Mouse (Mus musculus) hindbrain, postnatal 0 days (tissue): Measurements from ENCODE around the gene Rabl6. TPM values are rescaled to one million over a fixed set of nuclear protein-coding genes. Genes with fewer than 3 reads are reported as not detected.
"Not testable (repeated sequence)": the region's sequence is repeated elsewhere in the genome, so short reads cannot be mapped to it uniquely, and the experiment has no call there.

ENCODE experiments used
- ATAC-seq: fragments of 200-750 bp; cut with Nextera tagmentation; 2 replicates; pipeline ENCODE4 v1.8.0; 2017; ENCODE audit warnings: mild to moderate bottlenecking, moderate TSS enrichment, moderate library complexity
- DNase-seq: peaks from one replicate; pipeline ENCODE4 v3.0.0-alpha.2; 2015; ENCODE audit warnings: low spot score
- H3K27ac ChIP-seq: fragments of 300-500 bp; sonication (generic); 2 replicates; pipeline ENCODE4 v1.5.1; 2014; ENCODE audit warnings: mild to moderate bottlenecking
- H3K27me3 ChIP-seq: fragments of 300-500 bp; sonication (generic); 2 replicates; pipeline ENCODE4 v1.6.1; 2014; ENCODE audit warnings: low read length, mixed read lengths; ENCODE audit not compliant: insufficient read depth
- H3K36me3 ChIP-seq: fragments of 300-500 bp; sonication (generic); 2 replicates; pipeline ENCODE4 v1.6.1; 2014; ENCODE audit warnings: low read length, mixed read lengths; ENCODE audit not compliant: insufficient read depth
- H3K4me1 ChIP-seq: fragments of 300-500 bp; sonication (generic); 2 replicates; pipeline ENCODE4 v1.6.1; 2014; ENCODE audit warnings: antibody characterized with exemption, low read length, mixed read lengths; ENCODE audit not compliant: insufficient read depth
- H3K4me2 ChIP-seq: fragments of 300-500 bp; sonication (generic); 2 replicates; pipeline ENCODE4 v1.6.1; 2014; ENCODE audit warnings: low read depth, mild to moderate bottlenecking, low read length, moderate library complexity, mixed read lengths
- H3K4me3 ChIP-seq: fragments of 300-500 bp; sonication (generic); 2 replicates; pipeline ENCODE4 v1.5.1; 2014; ENCODE audit warnings: low read length
- H3K9ac ChIP-seq: fragments of 300-500 bp; sonication (generic); replicated peaks from 2 replicates; pipeline ENCODE4 v1.6.1; 2014; ENCODE audit warnings: mild to moderate bottlenecking, low read length, moderate library complexity, mixed read lengths
- H3K9me3 ChIP-seq: fragments of 300-500 bp; sonication (generic); 2 replicates; pipeline ENCODE4 v1.6.1; 2016; ENCODE audit warnings: low read length, mixed read lengths
- CTCF ChIP-seq: IDR thresholded peaks from 2 replicates; pipeline ENCODE4 v1.5.1; 2016; ENCODE audit warnings: antibody characterized with exemption, control low read depth, low read depth
- WGBS: fragments of 180-500 bp; shearing (Covaris S2); extraction: QIAGEN DNeasy Blood & Tissue Kit; methylation state at CpG from one replicate; pipeline ENCODE4 v1.1.7; 2014; 5-methylcytosine and 5-hydroxymethylcytosine counted together
- polyA plus RNA-seq: library from polyadenylated mRNA; unstranded; fragments of >200 nt; fragmentation: Nextera tagmentation; extraction: Ambion mirVana; gene quantifications from 2 replicates; pipeline ENCODE4 v1.2.1, GENCODE M21; 2015
- total RNA-seq: library from RNA; depleted of rRNA; stranded (reverse); fragments of >200 nt; gene quantifications from 2 replicates; pipeline ENCODE4 v1.2.3, GENCODE M21; 2014

Gene Rabl6
- total and polyA plus RNA-seq, 2 experiments from 2014 or later, result 53.0 to 71.8 TPM

DNA sequence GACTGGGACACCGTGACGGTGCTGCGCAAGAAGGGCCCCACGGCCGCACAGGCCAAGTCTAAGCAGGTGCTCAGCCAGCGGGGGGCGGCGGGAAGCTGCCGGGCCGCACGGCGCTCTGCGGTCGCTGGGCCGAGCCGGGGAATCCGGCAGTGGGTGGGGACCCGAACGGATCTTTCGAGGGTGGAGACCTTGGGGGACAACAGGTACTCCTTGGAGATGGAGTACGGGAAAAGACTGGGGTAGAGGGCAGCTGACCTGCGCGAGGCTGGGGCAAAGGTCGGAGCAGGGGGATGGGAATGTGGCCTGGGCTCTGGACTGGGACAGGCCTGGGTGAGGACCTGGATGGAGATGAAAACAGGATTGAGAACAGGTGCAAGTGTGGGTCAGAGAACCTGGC lies 50.4 kb downstream of the Rabl6 start:
- TF ChIP-seq CTCF, result no peak
- Histone ChIP-seq H3K27me3 (no peaks in the 10 kb centered on the region), H3K9me3 (no peaks in the 10 kb centered on the region), H3K4me1 (peaks cover 15% of the 10 kb centered on the region), H3K4me2 (peak overlapping the region; percentile 94), H3K36me3 (peaks cover 27% of the 10 kb centered on the region), H3K27ac (peak overlapping the region; percentile 79), H3K4me3 (peak overlapping the region; percentile 85), H3K9ac (peak overlapping the region; percentile 88)
- ATAC-seq (no peak), DNase-seq (no peak)
- WGBS, result 0% methylated on average over 23 of the region's 24 CpGs

- peak within 1 kb of the TSS; percentile 88 for H3K9ac ChIP-seq
- no peak for TF ChIP-seq CTCF
- H3K4me3 ChIP-seq, result peak within 1 kb of the TSS; percentile 85
- peak; percentile 97 for DNase-seq
- peaks cover 15% of the 10 kb centered on the region for H3K4me1 ChIP-seq
- H3K36me3 ChIP-seq, result peaks cover 21% of the 10 kb centered on the region
- H3K4me2 ChIP-seq, result peak within 1 kb of the TSS; percentile 94
- no peaks in the 10 kb centered on the region for H3K27me3 ChIP-seq
- WGBS, result under 1% methylated on average over 61 of the region's 61 CpGs
- H3K9me3 ChIP-seq, result no peaks in the 10 kb centered on the region
- ATAC-seq, result peak; percentile 99
- H3K27ac ChIP-seq, result peak within 1 kb of the TSS; percentile 79
These were observed 50.9 kb downstream of the Rabl6 start, which contains the start of gene Edf1 for GRCm38 (mm10) chr2:25557221-25557963. TSS of gene Edf1 (plus strand) at chr2:25557847.

DNA sequence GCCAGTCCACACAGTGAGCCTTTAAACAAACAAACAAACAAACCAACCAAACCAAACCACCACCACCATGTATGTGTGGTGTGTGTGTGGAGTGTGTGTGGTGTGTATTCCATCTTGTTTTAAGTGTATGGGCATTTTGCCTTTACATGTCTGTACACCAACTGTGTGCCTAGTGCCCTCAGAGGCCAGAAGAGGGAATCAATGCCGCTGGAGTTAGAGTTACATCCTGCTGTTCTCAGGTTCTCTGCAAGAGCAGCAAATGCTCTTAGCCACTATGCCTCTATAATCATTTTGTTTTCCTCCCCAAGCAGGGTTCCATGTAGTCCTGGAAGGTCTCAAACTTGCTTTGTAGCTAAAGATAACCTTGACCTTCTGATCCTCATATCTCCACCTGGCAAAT lies 52.0 kb downstream of the Rabl6 start:
- Histone ChIP-seq H3K4me2 (no peak overlapping the region), H3K4me1 (peaks cover 15% of the 10 kb centered on the region), H3K9me3 (no peaks in the 10 kb centered on the region), H3K27me3 (no peaks in the 10 kb centered on the region), H3K36me3 (peaks cover 13% of the 10 kb centered on the region; the same call in 1 of the 2 replicates), H3K4me3 (no peak overlapping the region), H3K9ac (no peak overlapping the region), H3K27ac (no peak overlapping the region)
- 41% methylated on average over 1 of the region's 1 CpGs for WGBS
- TF ChIP-seq CTCF, result no peak
- DNase-seq (no peak), ATAC-seq (no peak)

DNA sequence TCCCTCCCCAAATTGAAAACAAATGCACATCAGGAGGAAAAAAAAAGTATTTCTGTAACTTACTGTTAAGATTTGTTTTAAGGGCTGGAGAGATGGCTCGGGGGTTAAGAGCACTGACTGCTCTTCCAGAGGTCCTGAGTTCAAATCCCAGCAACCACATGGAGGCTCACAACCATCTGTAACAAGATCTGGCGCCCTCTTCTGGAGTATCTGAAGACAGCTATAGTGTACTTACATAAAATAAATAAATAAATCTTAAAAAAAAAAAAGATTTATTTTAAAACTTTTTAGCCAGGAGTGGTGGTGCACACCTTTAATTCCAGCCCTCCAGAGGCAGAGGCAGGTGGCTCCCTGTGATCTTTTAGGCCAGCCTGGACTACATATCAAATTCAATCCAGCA lies 52.8 kb downstream of the Rabl6 start:
- not testable (repeated sequence) for H3K27ac ChIP-seq, ATAC-seq, H3K9me3 ChIP-seq, H3K27me3 ChIP-seq, DNase-seq, H3K9ac ChIP-seq, H3K4me3 ChIP-seq, H3K36me3 ChIP-seq, H3K4me2 ChIP-seq
- peaks cover 15% of the 10 kb centered on the region for H3K4me1 ChIP-seq
- 53% methylated on average over 2 of the region's 2 CpGs for WGBS
- peak; percentile 11; the same call in 1 of the 2 replicates for TF ChIP-seq CTCF

DNA sequence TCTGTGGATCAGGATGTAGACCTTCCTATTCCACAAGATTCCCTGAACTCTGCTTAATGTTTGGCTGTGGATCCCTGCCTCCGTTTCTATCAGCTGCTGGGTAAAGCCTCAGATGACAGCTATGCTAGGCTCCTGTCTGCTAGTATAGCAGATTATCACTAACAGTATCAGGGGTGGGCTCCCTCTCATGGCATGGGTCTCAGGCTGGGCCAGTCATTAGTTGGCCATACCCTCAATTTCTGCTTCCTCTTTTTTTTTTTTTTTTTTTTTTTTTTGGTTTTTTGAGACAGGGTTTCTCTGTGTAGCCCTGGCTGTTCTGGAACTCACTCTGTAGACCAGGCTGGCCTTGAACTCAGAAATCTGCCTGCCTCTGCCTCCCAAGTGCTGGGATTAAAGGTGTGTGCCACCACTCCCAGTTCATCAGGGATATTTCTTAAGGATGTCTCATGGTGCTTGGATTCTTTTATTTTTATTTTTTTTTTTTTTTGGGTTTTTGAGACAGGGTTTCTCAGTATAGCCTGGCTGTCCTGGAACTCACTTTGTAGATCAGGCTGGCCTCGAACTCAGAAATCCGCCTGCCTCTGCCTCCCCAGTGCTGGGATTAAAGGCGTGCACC lies 55.0 kb downstream of the Rabl6 start:
- not testable (repeated sequence) for H3K36me3 ChIP-seq, DNase-seq, ATAC-seq, H3K4me1 ChIP-seq, H3K27ac ChIP-seq, H3K4me2 ChIP-seq, H3K27me3 ChIP-seq, H3K4me3 ChIP-seq, H3K9ac ChIP-seq, H3K9me3 ChIP-seq
- WGBS, result 91% methylated on average over 4 of the region's 4 CpGs

GRCm38 (mm10) chr2:25551186-25551585 lies 57.1 kb downstream of the Rabl6 start:
- peak; percentile 59 for DNase-seq
- WGBS, result 30% methylated on average over 5 of the region's 5 CpGs

More at GRCm38 (mm10) chr2:25551186-25551585, 57.1 kb downstream of the Rabl6 start:
- ATAC-seq, result no peak
- no peaks in the 10 kb centered on the region for H3K4me1 ChIP-seq
- H3K4me2 ChIP-seq, result no peak overlapping the region
- H3K27me3 ChIP-seq, result no peaks in the 10 kb centered on the region
- TF ChIP-seq CTCF, result peak; percentile 78
- H3K4me3 ChIP-seq, result no peak overlapping the region
- no peaks in the 10 kb centered on the region for H3K36me3 ChIP-seq
- H3K27ac ChIP-seq, result no peak overlapping the region
- H3K9me3 ChIP-seq, result no peaks in the 10 kb centered on the region
- no peak overlapping the region for H3K9ac ChIP-seq
